Mouse (Mus musculus): ENCODE measurements around the gene Pigt. TPM values are rescaled to one million over a fixed set of nuclear protein-coding genes. Genes with fewer than 3 reads are reported as not detected.
A peak's percentile ranks its signal among the peaks of the same experiment; 100 is the strongest.

The Pigt gene
- polyA plus RNA-seq, 1 experiment: 103 TPM

GRCm38 (mm10) chr2:164455421-164456190 lies 41.7 kb upstream of the Pigt start:
- Histone ChIP-seq H3K4me1 (peaks cover 20% of the 10 kb centered on the region), H3K9me3 (peaks cover 2% of the 10 kb centered on the region), H3K4me3 (replicated peaks) (no peak overlapping the region), H3K36me3 (replicated peaks; ENCODE audit: low read length) (no peaks in the 10 kb centered on the region), H3K27me3 (replicated peaks) (peaks cover 49% of the 10 kb centered on the region)
- no peak for TF ChIP-seq FLI1 (IDR thresholded peaks at IDR 0.05; ENCODE audit: low read length)
- no peak for TF ChIP-seq GATA1 (IDR thresholded peaks at IDR 0.05; ENCODE audit: borderline replicate concordance, low read length)

- Histone ChIP-seq H3K4me1 (peaks cover 20% of the 10 kb centered on the region), H3K9me3 (no peaks in the 10 kb centered on the region), H3K36me3 (replicated peaks; ENCODE audit: low read length) (no peaks in the 10 kb centered on the region), H3K27me3 (replicated peaks) (peaks cover 42% of the 10 kb centered on the region), H3K4me3 (replicated peaks) (no peak overlapping the region)
- TF ChIP-seq FLI1 (IDR thresholded peaks at IDR 0.05; ENCODE audit: low read length): no peak
- no peak for TF ChIP-seq GATA1 (IDR thresholded peaks at IDR 0.05; ENCODE audit: borderline replicate concordance, low read length)
Observed at GRCm38 (mm10) chr2:164456413-164456812, 40.9 kb upstream of the Pigt start.

- Histone ChIP-seq H3K4me3 (replicated peaks) (peak within 1 kb of the TSS; percentile 87), H3K9me3 (no peaks in the 10 kb centered on the region), H3K36me3 (replicated peaks; ENCODE audit: low read length) (no peaks in the 10 kb centered on the region), H3K27me3 (replicated peaks) (peaks cover 37% of the 10 kb centered on the region), H3K4me1 (peaks cover 21% of the 10 kb centered on the region)
- no peak for TF ChIP-seq FLI1 (IDR thresholded peaks at IDR 0.05; ENCODE audit: low read length)
- no peak for TF ChIP-seq GATA1 (IDR thresholded peaks at IDR 0.05; ENCODE audit: borderline replicate concordance, low read length)
Observed at GRCm38 (mm10) chr2:164456864-164457300, 40.4 kb upstream of the Pigt start, which contains the start of gene Sys1. Gene Sys1, plus strand, starts transcription at chr2:164456964.

GRCm38 (mm10) chr2:164457942-164458341 lies 39.4 kb upstream of the Pigt start:
- peaks cover 28% of the 10 kb centered on the region for H3K4me1 ChIP-seq

GRCm38 (mm10) chr2:164458535-164458934 lies 38.8 kb upstream of the Pigt start:
- TF ChIP-seq GATA1 (IDR thresholded peaks at IDR 0.05; ENCODE audit: borderline replicate concordance, low read length) (no peak), FLI1 (IDR thresholded peaks at IDR 0.05; ENCODE audit: low read length) (no peak)
- Histone ChIP-seq H3K9me3 (no peaks in the 10 kb centered on the region), H3K4me3 (replicated peaks) (no peak overlapping the region), H3K27me3 (replicated peaks) (peaks cover 25% of the 10 kb centered on the region), H3K36me3 (replicated peaks; ENCODE audit: low read length) (peaks cover 11% of the 10 kb centered on the region), H3K4me1 (peaks cover 28% of the 10 kb centered on the region)

More at GRCm38 (mm10) chr2:164457942-164458341, 39.4 kb upstream of the Pigt start:
- TF ChIP-seq GATA1 (IDR thresholded peaks at IDR 0.05; ENCODE audit: borderline replicate concordance, low read length): no peak
- no peak for TF ChIP-seq FLI1 (IDR thresholded peaks at IDR 0.05; ENCODE audit: low read length)
- peaks cover 5% of the 10 kb centered on the region for H3K36me3 ChIP-seq (replicated peaks; ENCODE audit: low read length)
- H3K4me3 ChIP-seq (replicated peaks): no peak overlapping the region
- H3K27me3 ChIP-seq (replicated peaks): peaks cover 29% of the 10 kb centered on the region
- no peaks in the 10 kb centered on the region for H3K9me3 ChIP-seq

- peaks cover 35% of the 10 kb centered on the region for H3K36me3 ChIP-seq (replicated peaks; ENCODE audit: low read length)
- H3K4me1 ChIP-seq: peaks cover 28% of the 10 kb centered on the region
- no peaks in the 10 kb centered on the region for H3K9me3 ChIP-seq
- peak within 1 kb of the TSS; percentile 98 for H3K4me3 ChIP-seq (replicated peaks)
- TF ChIP-seq FLI1 (IDR thresholded peaks at IDR 0.05; ENCODE audit: low read length) (peak; percentile 77), GATA1 (IDR thresholded peaks at IDR 0.05; ENCODE audit: borderline replicate concordance, low read length) (no peak)
- H3K27me3 ChIP-seq (replicated peaks): peaks cover 8% of the 10 kb centered on the region
Observed at GRCm38 (mm10) chr2:164460745-164461551, 36.4 kb upstream of the Pigt start, which contains the start of gene Gm20458. Gene Gm20458, plus strand, starts transcription at chr2:164460967.

- TF ChIP-seq FLI1 (IDR thresholded peaks at IDR 0.05; ENCODE audit: low read length): no peak
- no peak for TF ChIP-seq GATA1 (IDR thresholded peaks at IDR 0.05; ENCODE audit: borderline replicate concordance, low read length)
- peaks cover 7% of the 10 kb centered on the region for H3K27me3 ChIP-seq (replicated peaks)
- H3K4me3 ChIP-seq (replicated peaks): no peak overlapping the region
- no peaks in the 10 kb centered on the region for H3K9me3 ChIP-seq
- peaks cover 60% of the 10 kb centered on the region for H3K36me3 ChIP-seq (replicated peaks; ENCODE audit: low read length)
- H3K4me1 ChIP-seq: peaks cover 24% of the 10 kb centered on the region
Observed at GRCm38 (mm10) chr2:164465161-164465560, 32.2 kb upstream of the Pigt start.

- peaks cover 60% of the 10 kb centered on the region for H3K36me3 ChIP-seq (replicated peaks; ENCODE audit: low read length)
- H3K4me1 ChIP-seq: peaks cover 21% of the 10 kb centered on the region
- no peak overlapping the region for H3K4me3 ChIP-seq (replicated peaks)
- TF ChIP-seq FLI1 (IDR thresholded peaks at IDR 0.05; ENCODE audit: low read length) (no peak), GATA1 (IDR thresholded peaks at IDR 0.05; ENCODE audit: borderline replicate concordance, low read length) (no peak)
- no peaks in the 10 kb centered on the region for H3K9me3 ChIP-seq
- peaks cover 10% of the 10 kb centered on the region for H3K27me3 ChIP-seq (replicated peaks)
Observed at GRCm38 (mm10) chr2:164466787-164467186, 30.5 kb upstream of the Pigt start.

GRCm38 (mm10) chr2:164470254-164470653 lies 27.1 kb upstream of the Pigt start:
- Histone ChIP-seq H3K36me3 (replicated peaks; ENCODE audit: low read length) (peaks cover 41% of the 10 kb centered on the region), H3K4me3 (replicated peaks) (no peak overlapping the region), H3K4me1 (peaks cover 12% of the 10 kb centered on the region; the same call in 1 of the 2 replicates), H3K27me3 (replicated peaks) (peaks cover 17% of the 10 kb centered on the region), H3K9me3 (no peaks in the 10 kb centered on the region)
- TF ChIP-seq GATA1 (IDR thresholded peaks at IDR 0.05; ENCODE audit: borderline replicate concordance, low read length) (no peak), FLI1 (IDR thresholded peaks at IDR 0.05; ENCODE audit: low read length) (no peak)

Data from megakaryocyte, embryonic 14.5 days (primary cell).